Mouse (Mus musculus): ENCODE data around the gene Trp63. TPM values are rescaled to one million over a fixed set of nuclear protein-coding genes. Genes with fewer than 3 reads are reported as not detected.
"Not testable (repeated sequence)": the region's sequence is repeated elsewhere in the genome, so short reads cannot be mapped to it uniquely, and the experiment has no call there.

Trp63 gene
- polyA plus RNA-seq (2016; fragmentation: Nextera tagmentation; extraction: Ambion mirVana) = 25.2 and 25.7 TPM in 2 replicates

DNA sequence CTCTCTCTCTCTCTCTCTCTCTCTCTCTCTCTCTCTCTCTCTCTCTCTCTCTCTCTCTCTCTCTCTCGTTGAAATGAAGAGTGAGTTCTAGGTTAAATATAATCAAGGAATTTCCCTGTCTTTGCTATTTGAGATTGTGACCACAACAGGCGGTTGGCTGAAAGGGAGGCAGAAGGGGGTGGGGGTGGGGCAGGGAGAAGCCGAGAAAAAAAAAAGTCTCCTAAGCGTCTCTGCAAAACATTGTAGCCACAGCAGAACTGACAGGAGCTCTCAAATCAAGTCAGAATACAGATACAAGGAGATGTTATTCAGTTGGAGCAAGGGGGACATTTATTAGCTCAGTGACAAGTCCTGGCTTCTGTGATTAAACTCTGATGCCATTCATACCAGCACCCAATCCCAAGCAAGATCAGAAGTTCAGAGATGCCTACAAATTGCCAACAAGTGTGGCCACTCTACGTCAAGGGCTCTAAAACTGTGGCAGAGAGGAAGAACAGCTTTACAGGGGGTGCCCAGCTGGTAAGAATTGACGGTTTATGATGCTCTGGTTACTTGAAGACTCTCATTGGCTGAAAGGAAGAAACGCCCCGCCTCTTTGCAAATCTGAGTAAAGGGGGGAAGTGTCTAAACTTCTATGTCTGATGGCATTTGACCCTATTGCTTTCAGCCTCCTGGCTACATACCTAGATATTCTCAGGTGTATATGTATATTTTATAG lies at the start of gene Trp63:
Gene Trp63 (plus strand): TSS at position 233 of the 718 bp plus-strand sequence.
- H3K27ac ChIP-seq = no peak within 1 kb of the TSS
- no peak for ATAC-seq (ENCODE audit: insufficient number of reproducible peaks, insufficient read depth, low FRiP score, low TSS enrichment)
- H3K4me2 ChIP-seq (replicated peaks) = peak within 1 kb of the TSS; percentile 39
- no peak within 1 kb of the TSS for H3K9ac ChIP-seq
- H3K4me1 ChIP-seq = peaks cover 5% of the 10 kb centered on the region; the same call in 1 of the 2 replicates
- no peak within 1 kb of the TSS for H3K4me3 ChIP-seq
- H3K36me3 ChIP-seq = no peaks in the 10 kb centered on the region
- WGBS = 29% methylated on average over 8 of the region's 8 CpGs
- H3K9me3 ChIP-seq = no peaks in the 10 kb centered on the region
- no peaks in the 10 kb centered on the region for H3K27me3 ChIP-seq

DNA sequence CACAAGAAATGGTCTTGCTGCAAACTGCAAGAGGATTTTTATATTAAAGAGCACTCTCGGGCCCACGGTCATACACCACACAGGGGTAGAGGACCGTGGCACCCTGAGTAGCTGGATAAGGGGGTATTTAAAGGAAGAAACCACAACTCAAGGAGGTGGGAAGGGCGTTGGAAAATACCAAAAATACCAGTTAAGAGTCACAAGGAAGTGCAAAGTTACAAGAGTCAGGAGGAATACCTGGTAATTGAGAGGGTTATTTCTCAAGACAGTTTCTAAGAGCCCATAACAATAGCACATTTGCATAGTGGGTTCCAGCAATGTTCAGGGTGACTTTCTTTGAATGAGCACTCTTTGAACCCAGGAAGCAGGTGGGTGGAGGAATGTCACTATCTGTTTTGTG lies 38.8 kb upstream of the Trp63 start:
- not testable (repeated sequence) for H3K27ac ChIP-seq; ATAC-seq (ENCODE audit: insufficient number of reproducible peaks, insufficient read depth, low FRiP score, low TSS enrichment); H3K4me2 ChIP-seq (replicated peaks); H3K27me3 ChIP-seq; H3K4me1 ChIP-seq; H3K4me3 ChIP-seq; H3K9ac ChIP-seq; H3K36me3 ChIP-seq; H3K9me3 ChIP-seq
- WGBS = 79% methylated on average over 4 of the region's 4 CpGs

DNA sequence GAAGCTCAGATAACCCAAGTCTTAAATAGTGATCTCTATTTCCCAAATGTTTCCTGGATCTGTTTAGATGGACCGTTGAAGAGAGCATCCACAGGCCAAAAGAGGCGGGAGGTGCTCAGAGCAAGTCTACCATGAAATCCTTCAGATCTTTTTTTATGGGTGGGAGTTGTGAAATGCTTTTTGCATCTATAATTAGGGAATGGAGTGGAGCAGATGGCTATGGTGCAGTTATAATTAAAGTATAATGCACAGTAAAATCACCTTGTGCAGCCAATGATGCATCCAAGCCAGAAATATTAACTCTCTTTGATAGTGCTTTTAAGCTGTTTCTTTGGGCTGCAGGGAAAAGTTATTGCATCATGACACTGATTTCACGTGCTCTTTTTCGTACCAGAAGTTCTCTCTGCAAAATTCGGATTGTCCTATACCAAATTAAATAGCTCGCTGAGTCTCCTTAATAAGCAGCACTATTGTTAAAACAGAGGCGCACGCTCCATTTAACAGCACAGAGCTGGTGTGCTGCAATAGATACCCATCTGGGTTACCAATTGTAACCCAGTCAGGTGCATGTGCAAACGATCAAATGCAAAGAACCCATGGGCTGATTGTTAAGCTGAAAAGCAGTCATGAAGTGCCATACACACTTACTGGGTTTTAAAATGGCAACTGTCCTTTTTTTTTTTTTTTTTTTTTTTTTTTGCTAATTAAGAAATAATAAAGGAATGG lies 22.9 kb upstream of the Trp63 start:
- ATAC-seq (ENCODE audit: insufficient number of reproducible peaks, insufficient read depth, low FRiP score, low TSS enrichment) = no peak
- H3K27me3 ChIP-seq = no peaks in the 10 kb centered on the region
- no peaks in the 10 kb centered on the region for H3K36me3 ChIP-seq
- no peak overlapping the region for H3K4me3 ChIP-seq
- H3K27ac ChIP-seq = no peak overlapping the region
- H3K9me3 ChIP-seq = no peaks in the 10 kb centered on the region
- no peaks in the 10 kb centered on the region for H3K4me1 ChIP-seq
- 86% methylated on average over 9 of the region's 9 CpGs for WGBS
- H3K9ac ChIP-seq = no peak overlapping the region
- no peak overlapping the region for H3K4me2 ChIP-seq (replicated peaks)

DNA sequence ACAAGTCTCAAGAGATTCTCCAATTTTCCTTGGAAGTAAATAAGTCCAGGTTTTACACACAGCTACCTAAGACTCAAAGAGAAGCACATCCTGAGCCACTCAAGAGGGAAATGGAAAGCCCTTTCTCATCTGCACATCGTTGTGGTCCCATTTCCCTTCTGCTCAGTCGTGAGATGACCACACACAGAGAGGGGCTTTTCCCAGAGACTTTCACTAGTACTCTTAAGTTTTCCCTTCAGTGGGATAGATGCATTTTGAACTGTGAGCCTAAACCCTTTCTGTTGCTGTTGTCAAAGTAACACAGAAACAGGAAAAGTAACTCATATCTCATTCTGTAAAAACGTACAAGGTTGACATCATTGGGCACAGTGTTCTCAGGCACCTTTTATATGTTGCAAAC lies 20.4 kb upstream of the Trp63 start:
- no peak for ATAC-seq (ENCODE audit: insufficient number of reproducible peaks, insufficient read depth, low FRiP score, low TSS enrichment)
- Histone ChIP-seq H3K27ac (no peak overlapping the region), H3K4me1 (no peaks in the 10 kb centered on the region), H3K27me3 (no peaks in the 10 kb centered on the region), H3K36me3 (no peaks in the 10 kb centered on the region), H3K4me2 (replicated peaks) (no peak overlapping the region), H3K9ac (no peak overlapping the region), H3K4me3 (no peak overlapping the region), H3K9me3 (no peaks in the 10 kb centered on the region)
- WGBS = 59% methylated on average over 3 of the region's 3 CpGs

DNA sequence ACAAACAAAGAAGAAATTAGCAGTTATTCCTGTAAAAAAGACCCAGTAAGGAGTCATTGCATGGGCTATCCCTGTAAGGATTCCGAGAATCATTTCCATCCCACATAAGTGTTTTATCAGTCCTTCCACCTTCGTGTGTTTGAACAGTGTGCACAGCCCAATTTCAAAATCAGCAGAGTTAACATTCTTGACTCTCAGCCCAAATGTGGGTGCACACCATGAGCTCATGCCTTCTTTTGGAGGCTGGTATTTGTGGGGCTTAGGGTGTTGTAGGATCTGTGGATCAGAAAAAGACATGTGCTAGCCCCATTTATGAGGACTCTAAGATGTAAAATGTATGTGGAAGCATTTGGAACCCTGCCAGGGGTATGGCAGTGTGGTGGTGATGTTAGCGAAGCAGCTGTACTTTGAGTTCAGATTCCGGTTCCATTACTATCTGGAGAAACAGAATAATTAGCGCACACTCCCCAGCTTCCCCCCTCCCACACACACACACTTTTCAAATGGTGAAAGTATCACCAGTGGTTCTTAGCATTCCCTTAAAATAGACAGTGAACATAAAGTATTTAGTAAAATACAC lies 9.6 kb upstream of the Trp63 start:
- no peak for ATAC-seq (ENCODE audit: insufficient number of reproducible peaks, insufficient read depth, low FRiP score, low TSS enrichment)
- H3K4me3 ChIP-seq = no peak overlapping the region
- no peaks in the 10 kb centered on the region for H3K27me3 ChIP-seq
- H3K9ac ChIP-seq = no peak overlapping the region
- 73% methylated on average over 5 of the region's 5 CpGs for WGBS
- H3K36me3 ChIP-seq = no peaks in the 10 kb centered on the region
- H3K4me1 ChIP-seq = no peaks in the 10 kb centered on the region
- no peak overlapping the region for H3K4me2 ChIP-seq (replicated peaks)
- H3K9me3 ChIP-seq = no peaks in the 10 kb centered on the region
- no peak overlapping the region for H3K27ac ChIP-seq

DNA sequence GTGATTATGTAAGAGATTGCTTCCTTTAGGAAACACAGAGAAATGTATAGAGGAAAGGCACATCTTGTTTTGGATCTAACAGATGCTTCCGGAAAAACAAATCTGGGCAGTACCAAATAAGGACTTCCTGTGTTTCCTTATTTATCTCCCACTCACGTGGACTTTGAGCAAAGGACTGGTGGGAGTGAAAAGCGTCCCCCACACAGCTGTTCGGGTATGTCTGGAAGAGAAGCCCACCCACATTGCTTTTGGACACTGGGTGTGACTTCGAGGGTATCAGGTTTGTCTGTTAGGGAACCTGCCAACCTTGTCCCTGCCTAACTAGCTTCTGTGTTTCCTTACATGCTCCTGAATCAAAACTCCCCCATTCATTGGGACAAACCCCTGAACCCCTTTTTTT lies 3.2 kb upstream of the Trp63 start:
- Histone ChIP-seq H3K4me2 (replicated peaks) (no peak overlapping the region), H3K36me3 (no peaks in the 10 kb centered on the region), H3K4me1 (peaks cover 5% of the 10 kb centered on the region; the same call in 1 of the 2 replicates), H3K9ac (no peak overlapping the region), H3K4me3 (no peak overlapping the region), H3K27me3 (no peaks in the 10 kb centered on the region), H3K9me3 (no peaks in the 10 kb centered on the region), H3K27ac (no peak overlapping the region)
- ATAC-seq (ENCODE audit: insufficient number of reproducible peaks, insufficient read depth, low FRiP score, low TSS enrichment) = no peak
- WGBS = 52% methylated on average over 5 of the region's 5 CpGs

DNA sequence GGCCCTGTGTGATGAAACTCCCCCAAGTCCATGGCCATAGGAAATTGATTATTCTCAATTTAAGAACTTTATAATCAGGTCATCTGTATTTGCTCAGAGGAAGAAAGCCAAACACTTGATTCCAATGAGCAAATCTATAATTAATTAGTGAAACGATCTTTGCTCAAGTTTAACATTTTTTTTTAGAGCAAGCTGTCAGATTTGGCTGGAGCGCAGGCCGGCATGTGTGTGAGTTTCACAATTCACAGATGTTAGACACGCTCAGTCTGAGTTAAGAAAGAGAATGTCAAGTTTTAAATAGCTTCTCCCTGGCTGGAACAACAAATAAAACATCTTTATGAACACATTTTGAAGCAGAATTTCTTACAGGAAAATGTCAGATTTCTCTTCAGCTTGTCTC lies 1.0 kb upstream of the Trp63 start:
- Histone ChIP-seq H3K4me2 (replicated peaks) (no peak overlapping the region), H3K4me3 (no peak overlapping the region), H3K36me3 (no peaks in the 10 kb centered on the region), H3K9ac (no peak overlapping the region), H3K9me3 (no peaks in the 10 kb centered on the region), H3K27me3 (no peaks in the 10 kb centered on the region), H3K27ac (no peak overlapping the region), H3K4me1 (peaks cover 5% of the 10 kb centered on the region; the same call in 1 of the 2 replicates)
- 60% methylated on average over 4 of the region's 4 CpGs for WGBS
- ATAC-seq (ENCODE audit: insufficient number of reproducible peaks, insufficient read depth, low FRiP score, low TSS enrichment) = no peak

DNA sequence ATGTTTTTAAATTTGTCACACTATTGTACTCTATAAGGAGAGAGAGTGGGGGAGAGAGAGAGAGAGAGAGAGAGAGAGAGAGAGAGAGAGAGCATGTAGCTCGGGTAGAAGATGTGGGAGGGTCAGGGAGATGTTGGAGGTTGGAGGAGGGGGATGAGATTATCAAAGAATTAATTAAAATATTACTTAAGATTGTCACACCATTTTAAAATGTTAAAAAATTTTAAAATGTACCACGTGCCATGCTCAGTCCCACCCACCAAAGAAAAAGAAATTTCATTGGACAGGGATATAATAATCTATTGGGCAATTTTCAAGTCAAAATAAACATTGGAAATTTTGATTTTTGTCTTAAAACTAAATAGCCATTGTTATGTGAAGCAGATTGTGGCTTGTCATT lies 1.0 kb downstream of the Trp63 start:
- peaks cover 5% of the 10 kb centered on the region; the same call in 1 of the 2 replicates for H3K4me1 ChIP-seq
- ATAC-seq (ENCODE audit: insufficient number of reproducible peaks, insufficient read depth, low FRiP score, low TSS enrichment) = no peak
- H3K27ac ChIP-seq = no peak overlapping the region
- H3K27me3 ChIP-seq = no peaks in the 10 kb centered on the region
- no peak overlapping the region for H3K4me2 ChIP-seq (replicated peaks)
- no peak overlapping the region for H3K4me3 ChIP-seq
- no peaks in the 10 kb centered on the region for H3K36me3 ChIP-seq
- H3K9ac ChIP-seq = no peak overlapping the region
- no peaks in the 10 kb centered on the region for H3K9me3 ChIP-seq
- WGBS = 72% methylated on average over 2 of the region's 2 CpGs

DNA sequence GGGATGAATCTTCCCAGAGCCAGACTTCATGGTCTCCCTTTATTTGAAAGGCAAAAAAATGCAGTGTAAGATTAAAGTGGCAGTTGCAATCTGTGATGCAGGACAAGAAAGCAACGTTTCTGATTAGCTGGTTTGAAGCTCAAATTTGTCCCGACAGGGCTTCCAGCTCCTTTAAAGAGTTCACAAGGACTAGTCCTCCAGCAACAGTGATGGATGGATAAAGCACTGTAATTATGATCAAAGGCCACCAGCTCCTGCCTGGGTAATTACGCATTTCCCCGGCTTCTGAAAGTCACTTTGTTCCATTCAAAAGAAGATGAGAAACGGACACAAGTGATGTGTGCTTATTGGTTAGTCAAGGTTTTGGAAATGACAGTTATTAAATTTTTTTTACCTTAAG lies 7.0 kb downstream of the Trp63 start:
- Histone ChIP-seq H3K9me3 (no peaks in the 10 kb centered on the region), H3K27me3 (no peaks in the 10 kb centered on the region), H3K4me1 (no peaks in the 10 kb centered on the region), H3K36me3 (no peaks in the 10 kb centered on the region), H3K27ac (no peak overlapping the region), H3K4me2 (replicated peaks) (no peak overlapping the region), H3K9ac (no peak overlapping the region), H3K4me3 (no peak overlapping the region)
- WGBS = 16% methylated on average over 5 of the region's 5 CpGs
- ATAC-seq (ENCODE audit: insufficient number of reproducible peaks, insufficient read depth, low FRiP score, low TSS enrichment) = no peak

DNA sequence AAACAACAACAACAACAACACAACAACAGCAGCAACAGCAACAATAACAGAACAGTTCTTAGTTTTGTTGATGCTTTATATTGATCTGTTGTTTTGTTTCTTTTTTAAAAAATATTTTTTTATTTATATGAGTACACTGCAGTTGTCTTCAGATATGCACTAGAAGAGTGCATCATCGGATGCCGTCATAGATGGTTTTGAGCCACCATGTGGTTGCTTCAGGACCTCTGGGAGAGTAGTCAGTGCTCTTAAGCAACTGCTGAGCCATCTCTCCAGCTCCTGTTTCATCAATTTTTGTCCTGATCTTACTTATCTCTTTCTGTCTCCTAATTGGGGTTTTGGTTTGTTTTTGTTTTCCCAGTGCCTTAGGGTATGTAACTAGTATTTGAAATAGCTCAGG lies 17.7 kb downstream of the Trp63 start:
- WGBS = 79% methylated on average over 2 of the region's 2 CpGs
- no peaks in the 10 kb centered on the region for H3K27me3 ChIP-seq
- no peaks in the 10 kb centered on the region for H3K36me3 ChIP-seq
- no peaks in the 10 kb centered on the region for H3K4me1 ChIP-seq
- H3K4me2 ChIP-seq (replicated peaks) = no peak overlapping the region
- H3K9ac ChIP-seq = no peak overlapping the region
- no peak for ATAC-seq (ENCODE audit: insufficient number of reproducible peaks, insufficient read depth, low FRiP score, low TSS enrichment)
- no peak overlapping the region for H3K27ac ChIP-seq
- H3K4me3 ChIP-seq = no peak overlapping the region
- H3K9me3 ChIP-seq = 0 out of 2 replicates have a peak, but pooled peaks cover 3% of the 10 kb centered on the region

DNA sequence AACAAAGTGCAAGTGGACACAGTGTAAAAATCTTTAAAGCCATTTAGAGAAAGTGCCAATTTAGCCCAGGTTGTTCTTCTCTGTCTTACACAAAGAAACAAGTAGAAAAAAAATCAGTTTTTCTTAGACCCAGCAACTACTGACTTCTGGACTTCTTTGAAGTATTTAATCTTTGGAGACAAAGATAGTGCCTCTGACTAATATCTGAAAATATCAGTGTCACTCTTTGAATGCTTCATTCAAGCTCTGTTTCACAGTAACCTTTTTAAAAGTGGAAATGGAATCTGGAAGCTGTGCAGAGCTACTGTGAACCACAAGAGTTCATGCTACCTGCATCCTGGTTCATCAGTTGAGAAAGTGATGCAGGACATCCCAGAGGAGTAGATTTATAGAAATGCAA lies 22.7 kb downstream of the Trp63 start:
- H3K27ac ChIP-seq = no peak overlapping the region
- no peak overlapping the region for H3K9ac ChIP-seq
- no peak overlapping the region for H3K4me3 ChIP-seq
- no peaks in the 10 kb centered on the region for H3K27me3 ChIP-seq
- H3K36me3 ChIP-seq = no peaks in the 10 kb centered on the region
- no peak for ATAC-seq (ENCODE audit: insufficient number of reproducible peaks, insufficient read depth, low FRiP score, low TSS enrichment)
- H3K4me2 ChIP-seq (replicated peaks) = no peak overlapping the region
- no peaks in the 10 kb centered on the region for H3K9me3 ChIP-seq
- no peaks in the 10 kb centered on the region for H3K4me1 ChIP-seq

DNA sequence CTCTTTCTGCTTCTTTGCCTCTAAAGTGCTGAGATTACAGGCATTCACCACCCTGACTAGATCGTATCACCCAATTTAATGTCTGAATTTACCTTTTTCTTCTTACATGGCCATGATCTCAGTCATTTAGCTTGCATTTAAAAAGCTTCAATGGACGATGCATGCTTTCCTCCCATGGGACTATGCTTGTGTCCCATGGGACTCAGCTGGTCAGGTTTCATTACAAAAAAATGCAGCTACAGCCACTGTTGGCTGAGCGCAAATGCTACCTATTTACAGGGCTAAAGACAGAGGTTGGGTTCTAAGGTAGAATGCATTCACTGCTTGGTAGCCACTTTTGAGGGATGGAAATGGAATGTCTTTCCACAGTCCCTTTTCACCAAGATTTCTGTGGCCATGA lies 32.2 kb downstream of the Trp63 start:
- no peak overlapping the region for H3K27ac ChIP-seq
- H3K9ac ChIP-seq = no peak overlapping the region
- no peaks in the 10 kb centered on the region for H3K27me3 ChIP-seq
- H3K4me2 ChIP-seq (replicated peaks) = no peak overlapping the region
- no peaks in the 10 kb centered on the region for H3K36me3 ChIP-seq
- no peaks in the 10 kb centered on the region for H3K4me1 ChIP-seq
- no peak overlapping the region for H3K4me3 ChIP-seq
- no peaks in the 10 kb centered on the region for H3K9me3 ChIP-seq
- 82% methylated on average over 3 of the region's 3 CpGs for WGBS
- ATAC-seq (ENCODE audit: insufficient number of reproducible peaks, insufficient read depth, low FRiP score, low TSS enrichment) = no peak
